Mouse (Mus musculus) embryonic fibroblast, embryonic 13.5 days (primary cell): ENCODE results near the gene Fndc3a.

Experiments used
- CTCF ChIP-seq: IDR thresholded peaks from 2 replicates; pipeline ENCODE4 v1.5.1; 2011; ENCODE audit warnings: mild to moderate bottlenecking, control low read depth, low read length, moderate library complexity, borderline replicate concordance; ENCODE audit not compliant: insufficient read depth
- POLR2A ChIP-seq: IDR thresholded peaks from 2 replicates; pipeline ENCODE4 v1.6.1; 2011; ENCODE audit warnings: low read depth, mild to moderate bottlenecking, control low read depth, low read length, moderate library complexity

GRCm38 (mm10) chr14:72598976-72599740, 110.6 kb downstream of the Fndc3a start:
- TF ChIP-seq CTCF (no peak), POLR2A (no peak)
